ENCODE assay signal across 17 mouse cellular contexts in genomic region chr4:44998071-44998470, GRCm38 (mm10).
"Had no signal": no experiment of that assay in that cellular context is flagged by ENCODE, and none has a peak within 500 bp of the region (broad histone marks: within the 10 kb centered on the region; RNA-seq: fewer than 3 reads in every experiment).

No protein-coding gene starts in this region.

- H3K27me3 ChIP-seq: midbrain, embryonic 13.5 days; midbrain, embryonic 15.5 days; neural tube, embryonic 13.5 days; neural tube, embryonic 15.5 days had no signal

- H3K4me3 ChIP-seq: midbrain, embryonic 10.5 days; midbrain, embryonic 13.5 days; midbrain, embryonic 15.5 days; myocyte; neural tube, embryonic 13.5 days; neural tube, embryonic 15.5 days had no signal

- ATAC-seq: midbrain, embryonic 13.5 days; midbrain, embryonic 15.5 days had no signal

- H3K4me2 ChIP-seq: lung, embryonic 14.5 days; midbrain, embryonic 13.5 days; midbrain, embryonic 15.5 days; neural tube, embryonic 13.5 days; neural tube, embryonic 15.5 days had no signal

- H3K9ac ChIP-seq: lung, embryonic 14.5 days; midbrain, embryonic 13.5 days; midbrain, embryonic 15.5 days; neural tube, embryonic 13.5 days; neural tube, embryonic 15.5 days had no signal

- H3K27ac ChIP-seq: midbrain, embryonic 10.5 days; midbrain, embryonic 13.5 days; midbrain, embryonic 15.5 days; neural tube, embryonic 15.5 days had no signal

- H3K9me3 ChIP-seq: midbrain, embryonic 10.5 days; midbrain, embryonic 13.5 days; midbrain, embryonic 15.5 days; neural tube, embryonic 13.5 days; neural tube, embryonic 15.5 days had no signal

- DNase-seq: lung, adult 18-20 months; lung, embryonic 14.5 days; lung, postnatal 10 days; lung, postnatal 4 days; right cerebral cortex, adult 18-20 months; right cerebral cortex, postnatal 25 days; right cerebral cortex, postnatal 4 days; spleen, adult 18-20 months; thymus, adult 18-20 months; thymus, postnatal 14 days; thymus, postnatal 36 days had no signal
